Mouse (Mus musculus) liver, embryonic 11.5 days (tissue): Measurements from ENCODE around the gene Adcyap1r1. TPM values are rescaled to one million over a fixed set of nuclear protein-coding genes. Genes with fewer than 3 reads are reported as not detected.

ENCODE experiments used
- ATAC-seq: fragments of 200-750 bp; cut with Nextera tagmentation; replicated peaks from 2 replicates; pipeline ENCODE4 v1.8.0; 2017; ENCODE audit warnings: moderate number of reproducible peaks, mild to moderate bottlenecking, moderate TSS enrichment, moderate library complexity; ENCODE audit not compliant: low FRiP score
- DNase-seq: peaks from one replicate; pipeline ENCODE4 v3.0.0-alpha.2; 2017; ENCODE audit warnings: low spot score
- H3K27ac ChIP-seq: fragments of 300-500 bp; sonication (generic); 2 replicates; pipeline ENCODE4 v1.5.1; 2014; ENCODE audit warnings: mild to moderate bottlenecking, low read depth, low read length, control low read depth
- H3K27me3 ChIP-seq: fragments of 300-500 bp; sonication (generic); replicated peaks from 2 replicates; pipeline ENCODE4 v1.6.1; 2014; ENCODE audit warnings: low read length, mixed read lengths; ENCODE audit not compliant: control insufficient read depth, insufficient read depth
- H3K36me3 ChIP-seq: fragments of 300-500 bp; sonication (generic); 2 replicates; pipeline ENCODE4 v1.6.1; 2014; ENCODE audit warnings: mild to moderate bottlenecking, low read length, moderate library complexity, mixed read lengths; ENCODE audit not compliant: control insufficient read depth, insufficient read depth
- H3K4me1 ChIP-seq: fragments of 300-500 bp; sonication (generic); replicated peaks from 2 replicates; pipeline ENCODE4 v1.6.1; 2014; ENCODE audit warnings: low read length, mixed read lengths; ENCODE audit not compliant: control insufficient read depth, insufficient read depth
- H3K4me2 ChIP-seq: fragments of 300-500 bp; sonication (generic); 2 replicates; pipeline ENCODE4 v1.6.1; 2014; ENCODE audit warnings: mild to moderate bottlenecking, control low read depth, moderate library complexity
- H3K4me3 ChIP-seq: fragments of 300-500 bp; sonication (generic); 2 replicates; pipeline ENCODE4 v1.5.1; 2014; ENCODE audit warnings: low read depth, low read length, control low read depth
- H3K9ac ChIP-seq: fragments of 300-500 bp; sonication (generic); 2 replicates; pipeline ENCODE4 v1.6.1; 2014; ENCODE audit warnings: low read depth, low read length, control low read depth
- H3K9me3 ChIP-seq: fragments of 300-500 bp; sonication (generic); 2 replicates; pipeline ENCODE4 v1.6.1; 2016; ENCODE audit warnings: low read length, inconsistent platforms, mixed read lengths; ENCODE audit not compliant: control insufficient read depth
- whole genome bisulfite sequencing: fragments of 180-500 bp; shearing (Covaris S2); extraction: QIAGEN DNeasy Blood & Tissue Kit; methylation state at CpG from one replicate; pipeline ENCODE4 v1.1.7; 2014; 5-methylcytosine and 5-hydroxymethylcytosine counted together
- polyA plus RNA-seq: library from polyadenylated mRNA; unstranded; fragments of >200 nt; fragmentation: Nextera tagmentation; extraction: Ambion mirVana; gene quantifications from 2 replicates; pipeline ENCODE4 v1.2.1, GENCODE M21; 2014

The Adcyap1r1 gene
- polyA plus RNA-seq: 0.33 and 0.78 TPM in 2 replicates

DNA sequence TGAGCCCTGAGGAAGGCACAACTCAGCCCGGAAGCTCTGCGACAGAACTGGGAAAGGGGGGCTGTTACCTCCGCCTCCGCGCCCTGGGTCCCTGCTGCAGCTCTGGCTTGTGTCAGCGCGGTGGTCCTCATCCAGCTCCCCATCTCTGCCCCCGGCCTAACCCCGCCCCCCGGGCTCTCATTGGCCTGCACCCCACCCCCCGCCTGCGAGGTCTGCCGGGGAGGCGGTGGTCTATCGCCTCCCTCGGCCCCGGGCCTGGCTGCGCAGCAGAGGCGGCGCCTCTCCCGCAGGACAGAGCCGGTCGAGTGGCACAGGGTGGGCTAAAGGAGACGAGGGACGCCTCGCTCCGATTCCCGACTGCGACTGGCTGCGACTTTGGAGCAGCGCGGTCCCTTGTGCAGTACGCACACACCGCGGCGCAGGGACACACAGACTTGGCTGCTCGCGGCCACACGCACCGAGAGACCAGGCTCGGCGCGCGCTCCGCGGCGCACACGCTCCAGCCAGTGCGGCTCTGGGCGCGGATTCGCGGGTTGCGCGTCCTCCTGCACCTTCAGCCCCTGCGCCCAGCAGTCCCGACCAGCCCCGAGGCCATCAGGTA is at the start of gene Adcyap1r1:
Gene Adcyap1r1 (plus strand): TSS at position 208 of the 601 bp plus-strand sequence.
- ATAC-seq (0 out of 2 replicates have a peak, but pooled peaks have one; percentile 26), DNase-seq (peak; percentile 42)
- Histone ChIP-seq H3K9ac (no peak within 1 kb of the TSS), H3K4me2 (peak within 1 kb of the TSS; percentile 67), H3K9me3 (no peaks in the 10 kb centered on the region), H3K36me3 (no peaks in the 10 kb centered on the region), H3K27me3 (peaks cover 50% of the 10 kb centered on the region), H3K27ac (no peak within 1 kb of the TSS), H3K4me3 (peak within 1 kb of the TSS; percentile 45), H3K4me1 (no peaks in the 10 kb centered on the region)
- 1% methylated on average over 58 of the region's 58 CpGs for WGBS

DNA sequence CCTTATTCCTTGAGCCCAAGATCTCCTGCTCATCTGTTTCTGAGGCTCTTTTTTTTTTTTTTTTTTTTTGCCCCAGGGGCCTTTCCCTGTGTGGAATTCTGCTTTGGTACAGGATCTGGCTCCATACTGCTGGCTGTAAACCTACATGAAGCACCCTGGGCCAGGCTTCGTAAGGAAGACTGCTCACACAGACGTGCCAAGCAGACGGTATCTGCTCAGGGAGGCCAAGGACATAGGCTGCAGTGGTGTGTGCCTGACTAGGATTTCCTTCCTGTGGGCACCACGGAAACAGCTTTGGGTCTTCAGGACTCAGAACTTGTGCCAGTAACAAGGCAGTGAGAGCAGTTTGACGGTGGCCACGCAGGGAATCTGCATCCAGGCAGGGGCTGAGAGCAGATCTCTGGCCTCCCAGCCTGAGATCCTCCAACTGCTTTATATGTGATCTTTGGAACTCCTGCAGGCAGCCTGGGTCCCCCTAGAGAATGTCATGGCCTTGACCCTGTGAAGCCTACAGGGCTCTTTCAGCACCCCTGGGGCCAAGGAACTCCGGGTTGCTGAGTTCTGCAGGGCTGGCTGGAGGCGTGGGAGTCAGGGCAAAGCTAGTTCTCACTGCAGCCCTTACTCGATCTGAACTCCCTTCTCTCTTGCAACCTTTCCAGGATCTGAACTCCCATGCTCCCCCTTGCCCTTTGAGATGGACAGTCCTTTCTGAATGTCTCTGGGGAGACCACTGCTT is 49.6 kb upstream of the Adcyap1r1 start:
- Histone ChIP-seq H3K9me3 (no peaks in the 10 kb centered on the region), H3K4me3 (no peak overlapping the region), H3K27ac (no peak overlapping the region), H3K9ac (no peak overlapping the region), H3K36me3 (no peaks in the 10 kb centered on the region), H3K4me2 (no peak overlapping the region), H3K27me3 (peaks cover 2% of the 10 kb centered on the region), H3K4me1 (no peaks in the 10 kb centered on the region)
- WGBS: 65% methylated on average over 9 of the region's 9 CpGs
- no peak for DNase-seq
- no peak for ATAC-seq

DNA sequence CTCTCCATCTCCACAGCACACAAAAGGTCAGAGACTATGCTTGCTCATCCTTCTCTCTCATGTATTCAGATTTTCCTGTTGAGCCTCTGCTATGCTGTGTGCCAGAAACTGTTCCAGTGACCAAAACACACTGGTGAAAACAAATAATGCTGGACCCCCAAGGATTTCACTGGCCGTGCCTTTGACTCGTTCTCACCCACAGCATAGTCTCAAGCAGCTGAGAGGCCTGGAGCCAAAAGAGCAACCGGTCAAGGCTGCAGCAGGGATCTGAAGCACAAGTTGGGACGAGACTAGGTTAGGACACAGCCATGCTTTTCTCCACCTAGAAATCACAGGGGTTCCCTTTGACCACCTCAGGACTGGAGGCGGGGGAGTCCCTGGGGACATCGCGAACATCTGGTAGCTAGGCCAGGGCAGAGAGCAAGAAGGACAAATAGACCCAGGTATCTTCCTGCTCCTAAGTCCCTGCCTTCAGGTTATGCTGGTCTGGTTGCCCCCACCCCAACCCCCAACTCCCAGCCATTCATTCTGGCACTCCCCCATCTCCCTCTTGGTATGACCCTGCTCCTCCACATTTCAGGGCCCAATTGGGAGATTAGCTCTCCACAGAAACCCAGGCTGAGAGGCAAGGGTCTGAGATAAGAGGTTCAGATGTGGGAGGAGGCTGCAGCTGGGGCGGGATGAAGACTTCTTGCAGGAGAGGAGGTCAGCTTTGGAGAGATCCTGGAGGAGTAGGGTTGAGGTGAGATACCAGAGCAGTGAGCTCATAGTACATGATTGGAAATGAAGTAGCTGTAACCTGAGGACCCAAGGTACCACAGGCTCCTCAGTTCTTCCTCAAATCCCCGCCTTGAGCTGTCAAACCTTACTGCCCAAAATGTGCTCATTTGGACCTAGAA is 48.1 kb upstream of the Adcyap1r1 start:
- no peak for ATAC-seq
- Histone ChIP-seq H3K27me3 (no peaks in the 10 kb centered on the region), H3K4me3 (no peak overlapping the region), H3K4me2 (no peak overlapping the region), H3K36me3 (no peaks in the 10 kb centered on the region), H3K4me1 (no peaks in the 10 kb centered on the region), H3K27ac (no peak overlapping the region), H3K9me3 (no peaks in the 10 kb centered on the region), H3K9ac (no peak overlapping the region)
- WGBS: 53% methylated on average over 9 of the region's 9 CpGs
- no peak for DNase-seq

DNA sequence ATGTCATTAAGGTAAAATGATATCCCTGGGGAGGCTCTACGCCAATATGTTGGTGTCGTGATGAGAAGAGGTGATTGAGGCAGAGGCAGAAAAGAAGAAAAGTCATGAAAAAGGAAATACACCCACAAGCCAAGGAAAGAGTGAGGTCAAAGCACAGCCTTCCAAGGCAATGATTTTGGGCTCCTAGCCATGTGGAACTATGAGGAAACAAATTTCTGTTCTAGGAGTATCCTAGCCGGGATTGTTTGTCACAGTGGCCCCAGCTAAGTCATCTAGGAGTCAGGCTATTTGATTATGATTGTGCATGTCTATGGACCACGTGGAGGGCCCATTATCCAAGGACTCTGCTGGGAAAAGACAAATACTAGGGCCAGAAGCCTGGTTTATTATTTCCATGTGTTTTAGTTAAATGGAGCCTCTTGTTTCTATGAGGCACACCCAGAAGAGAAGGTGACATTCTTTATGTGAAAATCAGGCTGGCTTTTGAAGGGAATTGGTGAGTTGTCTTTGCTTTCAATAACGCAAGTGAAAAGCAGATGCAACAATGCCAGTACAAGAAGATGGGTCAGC is 47.3 kb upstream of the Adcyap1r1 start:
- Histone ChIP-seq H3K4me3 (no peak overlapping the region), H3K4me2 (no peak overlapping the region), H3K9me3 (no peaks in the 10 kb centered on the region), H3K36me3 (no peaks in the 10 kb centered on the region), H3K9ac (no peak overlapping the region), H3K4me1 (no peaks in the 10 kb centered on the region), H3K27me3 (no peaks in the 10 kb centered on the region), H3K27ac (no peak overlapping the region)
- 76% methylated on average over 5 of the region's 5 CpGs for WGBS
- ATAC-seq (no peak), DNase-seq (no peak)

DNA sequence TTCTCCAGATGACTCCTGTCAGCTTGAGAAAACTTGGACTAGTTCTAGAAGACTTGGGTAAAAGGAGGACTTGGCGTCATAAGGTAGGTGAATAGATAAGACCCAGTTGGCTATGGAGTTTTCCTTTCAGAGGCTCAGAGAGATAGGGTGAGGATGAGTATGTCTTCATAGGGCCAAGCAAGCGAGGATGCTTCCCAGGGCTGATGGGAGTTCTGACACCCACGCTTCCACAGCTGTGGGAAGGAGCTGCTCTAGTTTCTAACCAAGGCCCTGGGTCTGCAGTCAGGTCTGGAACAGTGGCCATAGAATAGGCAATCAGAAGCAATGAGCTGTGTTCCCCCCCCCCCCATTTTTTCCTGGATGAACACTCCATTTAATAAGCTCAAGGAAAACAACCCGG is 44.4 kb upstream of the Adcyap1r1 start:
- Histone ChIP-seq H3K9ac (no peak overlapping the region), H3K4me2 (no peak overlapping the region), H3K4me3 (no peak overlapping the region), H3K27ac (no peak overlapping the region), H3K36me3 (no peaks in the 10 kb centered on the region), H3K4me1 (no peaks in the 10 kb centered on the region), H3K27me3 (no peaks in the 10 kb centered on the region), H3K9me3 (no peaks in the 10 kb centered on the region)
- ATAC-seq (no peak), DNase-seq (no peak)
- WGBS: 74% methylated on average over 4 of the region's 4 CpGs

DNA sequence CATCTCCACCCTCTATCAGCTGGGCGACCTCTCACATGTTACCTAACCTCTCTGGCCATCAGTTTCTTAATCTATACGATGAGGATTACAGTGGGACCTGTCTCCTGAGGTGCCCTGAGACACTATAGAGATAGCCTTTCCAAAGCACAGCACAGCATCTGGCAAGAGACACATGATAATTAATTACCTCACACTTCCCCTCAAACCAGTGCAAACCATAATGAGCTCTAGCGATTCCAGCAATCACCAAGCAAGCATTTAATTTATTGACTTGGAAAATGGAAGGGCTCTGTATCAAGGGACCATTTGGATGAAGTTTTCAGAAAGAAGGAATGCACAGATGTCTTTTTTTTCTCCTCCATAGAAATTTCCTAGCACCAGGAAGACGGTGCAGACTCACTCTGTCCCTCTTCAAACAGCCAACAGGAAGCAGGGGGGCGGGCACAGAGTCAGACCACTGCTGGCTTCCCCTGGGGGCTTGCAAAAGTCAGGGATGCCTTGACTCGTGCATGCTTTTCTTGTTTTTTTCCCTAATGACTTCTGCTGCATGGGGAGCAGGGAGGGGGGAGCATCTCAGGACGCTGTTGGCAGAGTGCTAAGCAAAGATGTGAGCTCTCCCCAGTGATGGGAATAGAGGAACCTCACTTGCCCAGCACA is 41.5 kb upstream of the Adcyap1r1 start:
- 35% methylated on average over 7 of the region's 7 CpGs for WGBS
- Histone ChIP-seq H3K27me3 (no peaks in the 10 kb centered on the region), H3K9ac (no peak overlapping the region), H3K27ac (no peak overlapping the region), H3K4me2 (no peak overlapping the region), H3K9me3 (no peaks in the 10 kb centered on the region), H3K4me1 (no peaks in the 10 kb centered on the region), H3K4me3 (no peak overlapping the region), H3K36me3 (no peaks in the 10 kb centered on the region)
- DNase-seq (no peak), ATAC-seq (no peak)

DNA sequence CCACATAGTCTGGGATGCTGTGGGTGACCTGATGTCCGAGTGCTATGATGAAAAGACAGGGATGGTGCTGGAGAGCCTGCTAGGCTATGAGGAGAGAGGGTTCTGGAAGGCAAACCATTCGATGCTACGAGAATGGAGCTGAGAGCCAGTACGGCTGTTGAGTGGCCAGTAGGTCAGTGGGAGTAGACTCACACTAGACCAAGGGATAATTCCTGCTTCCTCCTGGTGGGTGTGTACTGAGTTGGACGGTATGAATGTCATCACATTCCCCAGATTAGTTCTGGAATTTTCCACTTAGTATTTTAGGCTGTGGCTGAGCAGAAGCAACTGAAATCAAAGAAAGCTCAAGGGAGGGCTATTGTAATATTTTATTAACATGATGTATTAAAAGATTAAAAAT is 40.8 kb upstream of the Adcyap1r1 start:
- H3K27me3 ChIP-seq: no peaks in the 10 kb centered on the region
- no peak overlapping the region for H3K4me3 ChIP-seq
- no peaks in the 10 kb centered on the region for H3K36me3 ChIP-seq
- WGBS: 70% methylated on average over 5 of the region's 5 CpGs
- H3K27ac ChIP-seq: no peak overlapping the region
- H3K4me2 ChIP-seq: no peak overlapping the region
- H3K9me3 ChIP-seq: no peaks in the 10 kb centered on the region
- H3K9ac ChIP-seq: no peak overlapping the region
- DNase-seq: no peak
- ATAC-seq: no peak
- no peaks in the 10 kb centered on the region for H3K4me1 ChIP-seq

DNA sequence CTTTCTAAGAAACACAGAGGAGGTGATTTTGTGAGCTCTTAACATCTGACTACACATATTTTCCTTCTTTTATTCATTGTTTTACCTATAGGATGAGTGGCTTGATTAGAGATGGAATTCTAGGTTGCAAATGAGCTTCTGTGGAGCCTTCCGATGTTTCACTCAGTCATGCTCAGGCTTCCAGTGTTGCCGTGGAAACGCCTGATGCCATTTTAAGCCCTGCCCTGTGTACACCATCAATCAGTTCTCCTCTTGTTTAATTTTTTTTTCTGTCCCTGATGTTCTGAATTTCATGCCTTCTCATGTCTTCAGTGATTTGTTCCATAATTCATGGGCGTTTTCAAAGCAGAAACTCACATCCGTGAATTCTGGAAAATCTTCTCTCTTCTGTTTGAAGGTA is 35.6 kb upstream of the Adcyap1r1 start:
- H3K36me3 ChIP-seq: no peaks in the 10 kb centered on the region
- H3K9me3 ChIP-seq: no peaks in the 10 kb centered on the region
- WGBS: 77% methylated on average over 5 of the region's 5 CpGs
- H3K9ac ChIP-seq: no peak overlapping the region
- DNase-seq (no peak), ATAC-seq (no peak)
- no peaks in the 10 kb centered on the region for H3K27me3 ChIP-seq
- H3K4me2 ChIP-seq: no peak overlapping the region
- no peak overlapping the region for H3K27ac ChIP-seq
- no peaks in the 10 kb centered on the region for H3K4me1 ChIP-seq
- H3K4me3 ChIP-seq: no peak overlapping the region
